Mouse (Mus musculus): ENCODE results near the gene Gucy2d. TPM values are rescaled to one million over a fixed set of nuclear protein-coding genes. Genes with fewer than 3 reads are reported as not detected.
A peak's percentile ranks its signal among the peaks of the same experiment; 100 is the strongest.

The Gucy2d gene
- polyA plus RNA-seq (2012; rRNA removed) = not detected in 2 replicates

DNA sequence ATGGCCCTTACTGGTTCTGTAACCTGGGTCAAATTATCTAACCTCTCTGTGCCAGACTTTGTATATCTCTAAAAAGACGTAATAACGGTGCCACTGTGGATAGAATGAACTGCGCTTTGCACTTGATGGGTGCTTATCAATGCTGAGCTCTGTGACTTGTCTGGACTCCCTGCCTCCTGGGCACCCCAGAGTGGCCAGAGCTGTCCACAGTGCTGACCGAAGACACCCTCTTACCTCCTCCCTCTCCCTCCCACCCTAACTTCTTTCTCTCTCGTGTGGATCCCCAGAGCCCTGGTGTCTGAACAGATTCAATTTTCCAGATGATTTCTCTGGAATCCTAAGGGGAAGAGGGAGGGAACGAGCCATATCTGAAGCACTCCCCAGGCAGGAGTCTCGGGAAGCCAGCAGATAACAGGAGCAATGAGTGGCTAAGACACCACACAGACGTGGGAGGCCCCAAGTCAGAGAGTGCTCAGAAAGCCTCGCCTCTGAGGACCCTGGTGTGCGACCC, at the start of gene Gucy2d:
TSS of gene Gucy2d (plus strand) at position 461 of the 511 bp plus-strand sequence.
- DNase-seq (ENCODE audit: low read depth) = no peak

- DNase-seq (ENCODE audit: low read depth) = no peak
Observed at GRCm38 (mm10) chr7:98390486-98390885, 49.7 kb upstream of the Gucy2d start.

DNA sequence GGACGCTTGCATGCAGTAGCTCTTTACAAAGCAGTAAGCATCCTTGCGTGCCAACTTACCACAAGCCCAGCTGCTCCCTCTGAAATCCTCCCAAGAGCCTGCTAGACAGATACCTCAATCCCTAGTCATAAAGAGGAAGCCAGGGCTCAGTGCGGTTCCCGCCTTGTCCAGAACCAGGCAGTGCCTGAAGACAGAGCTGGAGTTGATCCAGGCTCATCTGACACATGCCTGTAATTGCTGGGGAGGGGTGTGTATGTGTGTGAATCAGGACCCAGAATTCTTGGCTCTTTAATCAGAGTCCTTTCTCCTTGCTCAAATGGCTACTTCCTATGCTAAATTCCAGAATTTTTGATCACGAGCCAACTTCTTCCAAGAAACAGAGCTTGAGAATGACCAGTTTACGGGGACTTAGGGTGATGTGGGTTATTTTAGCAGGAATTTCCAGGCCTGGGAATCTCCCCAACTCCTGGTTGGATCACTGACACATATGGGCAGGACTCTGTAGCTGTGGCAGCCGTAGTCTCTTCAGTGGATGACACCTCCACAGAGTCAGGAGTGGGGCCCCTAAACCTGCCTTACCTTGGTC, 48.8 kb upstream of the Gucy2d start:
- no peak for DNase-seq (ENCODE audit: low read depth)

DNA sequence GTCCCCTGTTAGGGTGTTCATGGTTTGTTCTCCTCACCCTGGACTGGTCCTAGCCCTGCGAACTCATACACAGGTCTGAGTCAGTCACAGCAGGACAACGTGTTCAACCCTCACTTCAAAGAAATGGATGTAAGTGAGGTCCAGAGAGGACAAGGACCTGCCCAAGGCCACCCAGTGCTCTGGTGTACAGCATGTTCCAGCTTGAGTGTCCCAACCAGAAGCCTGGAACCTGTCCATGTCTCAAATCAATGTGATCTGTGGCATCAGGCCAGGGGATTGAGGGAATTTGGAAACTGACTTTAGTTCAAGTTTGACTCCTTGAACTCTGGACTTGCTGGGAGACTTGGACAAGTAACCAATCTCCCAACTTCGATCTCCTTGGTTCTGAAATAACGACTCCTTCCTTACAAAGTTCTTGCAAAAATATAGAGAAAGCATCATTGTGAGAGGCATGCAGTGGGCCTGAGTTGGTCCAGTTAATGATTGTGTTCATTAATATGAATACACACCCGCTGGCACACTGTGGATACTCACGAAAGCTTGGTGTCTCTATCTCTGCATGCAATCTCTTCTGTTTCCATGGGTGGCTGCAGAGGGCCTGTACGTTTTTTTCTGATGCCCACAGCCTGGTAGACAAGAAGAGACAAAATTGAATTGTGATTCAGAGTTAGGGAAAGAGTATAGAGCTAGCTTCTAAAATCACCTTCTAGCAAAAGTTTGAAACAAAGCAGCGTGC, 47.6 kb upstream of the Gucy2d start:
- peak; percentile 97 for DNase-seq (ENCODE audit: low read depth)

- DNase-seq (ENCODE audit: low read depth) = no peak
Observed at GRCm38 (mm10) chr7:98402582-98403574, 37.3 kb upstream of the Gucy2d start.

DNA sequence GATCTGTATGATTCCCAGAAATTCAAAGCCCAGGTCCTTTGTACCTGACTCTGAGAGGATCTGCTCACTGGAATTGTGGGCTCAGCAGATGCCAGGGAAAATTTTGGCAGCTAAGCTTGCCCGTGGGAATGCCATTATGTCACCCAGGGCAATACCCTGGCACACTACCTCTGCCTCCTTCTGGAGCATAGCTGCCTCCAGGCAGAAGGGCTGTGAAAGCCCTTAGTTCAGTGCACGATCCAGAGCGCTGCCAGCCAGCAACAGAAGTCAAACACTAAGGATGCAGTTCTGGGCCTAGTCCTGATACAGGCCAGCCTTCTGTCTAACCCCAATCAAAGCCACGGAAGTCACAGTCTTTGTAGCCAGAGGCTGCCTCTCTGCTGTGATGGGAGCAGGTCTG, 36.2 kb upstream of the Gucy2d start:
- no peak for DNase-seq (ENCODE audit: low read depth)

- DNase-seq (ENCODE audit: low read depth) = no peak
Observed at GRCm38 (mm10) chr7:98407615-98408014, 32.6 kb upstream of the Gucy2d start.

DNA sequence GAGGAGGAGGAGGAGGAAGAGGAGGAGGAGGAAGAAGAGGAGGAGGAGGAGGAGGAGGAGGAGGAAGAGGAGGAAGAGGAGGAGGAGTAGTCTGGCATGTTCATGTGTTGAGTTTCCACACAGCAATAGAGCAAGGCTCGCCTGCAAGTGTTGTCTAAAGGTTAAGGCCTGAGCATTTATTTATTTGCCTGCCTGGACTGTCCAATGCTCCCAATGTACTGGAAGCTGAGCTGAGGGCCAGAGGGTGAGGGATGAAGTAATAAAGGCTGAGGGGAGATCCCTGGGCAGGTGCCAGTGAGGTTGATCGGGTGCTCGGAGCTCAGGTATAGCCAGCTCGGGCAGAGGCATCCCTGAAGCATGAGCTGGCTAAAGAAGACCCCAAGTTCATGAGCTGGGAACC, 27.1 kb upstream of the Gucy2d start:
- no peak for DNase-seq (ENCODE audit: low read depth)

DNA sequence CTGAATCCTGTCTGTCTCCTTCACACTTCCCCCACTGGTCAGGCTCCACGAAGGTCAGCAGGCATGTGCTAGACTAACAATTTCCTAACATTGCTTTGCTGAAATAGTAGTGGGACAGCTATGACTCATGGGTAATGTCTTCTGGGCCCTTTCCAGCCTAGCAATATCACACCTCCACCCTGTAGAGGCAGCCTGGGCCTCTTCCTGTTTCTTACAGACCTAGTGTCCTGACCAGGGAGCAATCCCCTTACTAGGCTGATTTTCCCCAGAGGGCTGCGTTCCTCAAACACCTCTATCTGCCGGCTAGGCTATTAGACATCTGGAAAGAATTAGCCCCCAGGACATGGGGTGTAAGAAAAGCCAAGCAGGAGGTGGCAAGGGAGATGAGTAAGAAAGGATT, 24.7 kb upstream of the Gucy2d start:
- DNase-seq (ENCODE audit: low read depth) = no peak

DNA sequence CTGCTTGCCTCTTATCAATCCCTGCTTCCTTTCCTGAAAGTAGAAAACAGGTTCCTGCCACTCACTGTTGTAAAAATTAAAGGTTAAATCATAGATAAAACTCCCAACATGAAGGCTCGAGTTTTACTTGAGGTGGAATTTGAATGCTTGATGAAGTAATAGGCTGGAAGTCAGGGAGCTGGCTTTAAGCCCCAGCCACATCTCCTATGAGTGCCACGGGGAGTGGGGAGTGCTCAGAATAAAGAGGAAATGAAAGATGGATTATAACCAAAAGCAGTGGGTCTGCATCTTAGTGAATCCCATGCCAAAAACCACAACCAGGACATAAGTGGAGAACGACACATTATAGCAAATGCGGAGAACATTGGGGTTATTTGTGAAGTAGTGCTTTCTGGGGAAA, 24.2 kb upstream of the Gucy2d start:
- DNase-seq (ENCODE audit: low read depth) = no peak

GRCm38 (mm10) chr7:98418031-98418805, 22.0 kb upstream of the Gucy2d start:
- no peak for DNase-seq (ENCODE audit: low read depth)

- no peak for DNase-seq (ENCODE audit: low read depth)
Observed at GRCm38 (mm10) chr7:98419366-98419765, 20.9 kb upstream of the Gucy2d start.

DNA sequence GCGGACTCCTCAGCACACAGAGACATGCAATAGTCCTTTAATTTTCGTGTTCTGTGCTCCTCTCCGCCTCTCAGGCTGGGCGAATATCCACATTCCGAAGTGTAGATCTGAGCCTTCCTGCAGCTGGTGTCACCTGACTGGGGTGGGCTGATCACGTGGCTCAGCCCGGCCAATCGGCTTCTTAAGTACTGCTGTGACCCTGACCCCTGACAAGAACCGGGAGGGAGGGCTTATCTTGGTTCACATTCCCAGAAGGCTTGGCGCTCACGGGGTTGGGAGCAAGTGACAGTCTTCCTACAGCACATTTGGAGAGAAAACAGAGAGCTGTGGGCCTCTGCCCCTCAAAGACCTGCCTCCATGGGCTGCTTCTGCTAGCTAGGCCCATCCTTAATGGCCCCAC, 16.7 kb upstream of the Gucy2d start:
- DNase-seq (ENCODE audit: low read depth) = no peak

- DNase-seq (ENCODE audit: low read depth) = no peak
Observed at GRCm38 (mm10) chr7:98424396-98424795, 15.8 kb upstream of the Gucy2d start.

DNA sequence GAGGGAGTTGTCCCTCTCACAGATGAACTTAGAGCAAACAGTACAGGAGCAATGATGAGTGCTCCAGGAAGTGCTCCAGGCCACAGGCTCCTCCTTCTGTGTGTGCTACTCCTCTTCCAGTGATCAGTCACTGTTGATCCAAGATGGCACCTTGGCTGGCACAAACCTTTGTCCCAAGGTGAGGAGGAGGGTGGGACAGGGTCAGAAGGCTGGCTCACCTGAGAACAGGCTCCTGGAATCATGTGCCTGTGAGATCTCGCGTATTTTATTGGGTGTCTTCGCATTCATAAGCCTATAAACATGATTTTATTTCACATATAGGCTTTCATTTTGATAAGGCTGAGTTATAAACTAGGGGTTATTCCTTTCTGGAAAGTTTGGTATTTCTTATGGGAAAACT, 14.7 kb upstream of the Gucy2d start:
- no peak for DNase-seq (ENCODE audit: low read depth)

DNA sequence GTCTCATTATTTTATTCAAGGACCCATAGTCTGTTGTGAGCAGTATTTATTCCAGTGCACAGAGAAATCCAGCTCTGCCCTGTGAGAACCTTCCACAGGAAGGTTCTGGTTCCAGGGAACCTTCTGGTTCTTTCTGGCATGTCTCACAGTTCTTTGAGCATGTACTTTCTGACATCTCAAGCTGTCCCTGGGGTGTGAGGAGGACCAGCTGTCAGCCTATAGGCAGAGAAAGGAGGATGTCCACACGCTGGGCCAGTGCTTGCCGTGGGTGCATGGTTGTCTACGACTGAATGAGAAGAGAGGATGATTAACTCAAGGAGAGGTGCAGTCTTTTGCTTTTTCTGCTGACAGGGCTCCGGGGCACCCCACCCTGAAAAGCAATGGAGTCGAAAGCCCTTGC, 13.6 kb upstream of the Gucy2d start:
- no peak for DNase-seq (ENCODE audit: low read depth)

DNA sequence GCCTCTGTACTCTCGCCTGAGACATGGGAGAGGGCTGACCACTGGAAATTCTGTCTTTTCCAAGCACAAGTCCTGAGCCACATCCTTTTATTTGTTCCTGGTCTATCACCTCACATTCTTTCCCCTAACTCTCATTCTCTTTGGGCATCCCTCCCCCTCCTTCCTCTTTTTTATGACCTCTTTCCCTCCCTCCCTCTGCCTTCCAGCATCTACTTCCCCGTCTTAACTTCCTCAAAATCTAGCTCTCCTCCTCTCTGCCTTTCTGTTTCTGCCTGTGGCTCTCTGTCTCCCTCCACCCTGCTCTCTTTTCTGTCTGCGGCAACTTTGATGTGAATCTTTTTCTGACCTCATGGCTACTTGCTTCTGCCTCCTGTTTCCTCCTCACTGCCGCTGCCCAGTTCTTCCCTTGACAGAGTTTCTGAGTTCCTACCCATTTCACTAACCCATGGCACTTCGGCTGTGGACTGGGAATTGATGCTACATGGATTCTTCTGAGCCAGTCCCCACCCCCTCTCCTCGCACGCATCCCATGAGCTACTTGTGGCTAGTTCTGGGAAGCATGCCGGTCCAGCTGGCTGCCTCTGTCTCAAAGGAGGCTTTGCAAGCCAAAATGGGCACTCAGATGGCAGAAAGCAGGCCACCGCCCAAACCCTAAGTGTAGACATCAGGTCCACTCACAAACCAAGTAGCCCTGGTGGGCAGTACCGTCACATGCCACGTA, 12.9 kb upstream of the Gucy2d start:
- DNase-seq (ENCODE audit: low read depth) = no peak

DNA sequence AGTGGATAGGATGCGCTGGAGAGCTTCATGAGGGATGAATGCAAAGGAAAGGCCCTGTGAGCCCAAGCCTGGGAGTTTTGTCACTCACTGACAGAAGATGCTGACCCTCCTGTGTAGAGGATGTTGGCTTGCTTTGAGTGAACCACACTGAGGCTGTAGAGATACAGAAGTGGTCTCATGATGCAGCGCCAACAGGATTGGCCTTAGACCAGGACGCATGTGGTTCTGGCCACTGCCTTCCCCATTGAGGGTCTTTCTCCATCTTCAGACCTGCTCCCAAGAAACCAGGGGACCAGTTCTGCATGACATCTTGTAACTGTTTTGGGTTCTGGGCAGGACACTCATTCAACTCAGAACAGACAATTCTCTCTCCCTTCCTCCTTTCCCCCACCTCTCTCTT, 10.6 kb upstream of the Gucy2d start:
- DNase-seq (ENCODE audit: low read depth) = no peak

DNA sequence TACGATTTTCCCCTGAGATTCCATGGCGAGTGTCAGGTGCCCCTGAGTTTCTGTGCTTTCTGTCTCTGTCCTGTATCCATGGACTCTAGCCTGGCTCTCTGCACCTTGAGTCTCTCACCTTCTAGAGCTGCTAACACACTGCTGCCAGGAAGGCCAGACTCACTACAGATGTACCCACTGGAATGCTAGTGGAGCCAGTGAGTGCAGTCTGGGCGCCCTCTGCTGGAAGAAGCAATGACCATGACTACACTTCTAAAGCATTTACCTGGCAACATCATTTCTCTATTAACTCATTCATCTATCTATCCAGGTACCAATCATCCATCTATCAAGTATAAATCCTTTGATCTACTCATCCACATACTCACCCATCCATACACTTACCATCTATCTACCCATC, 9.4 kb upstream of the Gucy2d start:
- DNase-seq (ENCODE audit: low read depth) = no peak

- no peak for DNase-seq (ENCODE audit: low read depth)
Observed at GRCm38 (mm10) chr7:98437629-98438028, 2.6 kb upstream of the Gucy2d start.

- no peak for DNase-seq (ENCODE audit: low read depth)
Observed at GRCm38 (mm10) chr7:98446873-98447272, 6.7 kb downstream of the Gucy2d start.
